Mouse (Mus musculus) heart, embryonic 15.5 days (tissue): ENCODE results near the gene Mid1. TPM values are rescaled to one million over a fixed set of nuclear protein-coding genes. Genes with fewer than 3 reads are reported as not detected.

Source experiments
- ATAC-seq: fragments of 200-750 bp; cut with Nextera tagmentation; replicated peaks from 2 replicates; pipeline ENCODE4 v1.8.0; 2017; ENCODE audit warnings: low read depth, moderate TSS enrichment; ENCODE audit not compliant: insufficient number of reproducible peaks, insufficient read depth, low FRiP score
- H3K27ac ChIP-seq: fragments of 300-500 bp; sonication (generic); 2 replicates; pipeline ENCODE4 v1.5.1; 2015; ENCODE audit warnings: mild to moderate bottlenecking, inconsistent platforms
- H3K27me3 ChIP-seq: fragments of 300-500 bp; sonication (generic); 2 replicates; pipeline ENCODE4 v1.6.1; 2015; ENCODE audit warnings: inconsistent platforms
- H3K36me3 ChIP-seq: fragments of 300-500 bp; sonication (generic); 2 replicates; pipeline ENCODE4 v1.6.1; 2015; ENCODE audit warnings: mild to moderate bottlenecking, inconsistent platforms
- H3K4me1 ChIP-seq: fragments of 300-500 bp; sonication (generic); replicated peaks from 2 replicates; pipeline ENCODE4 v1.6.1; 2015; ENCODE audit warnings: inconsistent platforms
- H3K4me2 ChIP-seq: fragments of 300-500 bp; sonication (generic); 2 replicates; pipeline ENCODE4 v1.6.1; 2015; ENCODE audit warnings: inconsistent platforms, mild to moderate bottlenecking, moderate library complexity
- H3K4me3 ChIP-seq: fragments of 300-500 bp; sonication (generic); 2 replicates; pipeline ENCODE4 v1.5.1; 2015; ENCODE audit warnings: mild to moderate bottlenecking, inconsistent platforms
- H3K9ac ChIP-seq: fragments of 300-500 bp; sonication (generic); 2 replicates; pipeline ENCODE4 v1.6.1; 2015; ENCODE audit warnings: mild to moderate bottlenecking, inconsistent platforms
- H3K9me3 ChIP-seq: fragments of 300-500 bp; sonication (generic); replicated peaks from 2 replicates; pipeline ENCODE4 v1.6.1; 2016; ENCODE audit warnings: inconsistent platforms
- WGBS: fragments of 180-500 bp; shearing (Covaris S2); methylation state at CpG from one replicate; pipeline ENCODE4 v1.1.7; 2015; ENCODE audit warnings: mixed read lengths; 5-methylcytosine and 5-hydroxymethylcytosine counted together
- polyA plus RNA-seq: library from polyadenylated mRNA; unstranded; fragments of >200 nt; fragmentation: Nextera tagmentation; extraction: Ambion mirVana; gene quantifications from 2 replicates; pipeline ENCODE4 v1.2.1, GENCODE M21; 2015

The Mid1 gene
- polyA plus RNA-seq, 1 experiment from 2014 or later: 4.9 TPM

- H3K9me3 ChIP-seq: no peaks in the 10 kb centered on the region
- H3K4me1 ChIP-seq: no peaks in the 10 kb centered on the region
- ATAC-seq: no peak
- 58% methylated on average over 1 of the region's 1 CpGs for WGBS
- H3K4me2 ChIP-seq: no peak overlapping the region
- H3K27me3 ChIP-seq: 0 out of 2 replicates have a peak, but pooled peaks cover 2% of the 10 kb centered on the region
- no peak overlapping the region for H3K9ac ChIP-seq
- no peaks in the 10 kb centered on the region for H3K36me3 ChIP-seq
- no peak overlapping the region for H3K27ac ChIP-seq
- no peak overlapping the region for H3K4me3 ChIP-seq
These were observed 128.7 kb downstream of the Mid1 start for GRCm38 (mm10) chrX:169813673-169814072.

DNA sequence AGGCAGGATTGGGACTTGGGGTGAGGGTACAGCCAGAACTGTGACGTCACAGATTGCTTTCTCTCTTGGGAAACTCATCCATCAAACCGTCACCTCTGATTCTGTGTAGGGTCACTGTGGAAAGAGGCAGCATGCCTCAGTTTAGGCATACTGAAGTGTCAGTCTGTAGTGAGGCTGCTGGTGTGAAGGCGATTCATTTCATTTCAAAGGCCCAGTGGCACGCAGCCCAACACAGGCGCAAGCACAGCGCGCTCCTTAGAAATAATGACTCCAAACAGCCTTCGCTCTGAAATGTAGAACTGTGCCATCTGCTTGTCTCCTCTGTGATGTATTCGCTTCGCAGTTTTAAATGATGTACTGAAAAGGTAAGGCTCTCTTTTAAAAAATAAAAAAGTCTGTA, 141.9 kb downstream of the Mid1 start:
- Histone ChIP-seq H3K9me3 (no peaks in the 10 kb centered on the region), H3K4me2 (no peak overlapping the region), H3K27ac (no peak overlapping the region), H3K4me1 (no peaks in the 10 kb centered on the region), H3K4me3 (no peak overlapping the region), H3K27me3 (no peaks in the 10 kb centered on the region), H3K9ac (no peak overlapping the region), H3K36me3 (no peaks in the 10 kb centered on the region)
- 62% methylated on average over 10 of the region's 10 CpGs for WGBS
- no peak for ATAC-seq

- Histone ChIP-seq H3K4me1 (no peaks in the 10 kb centered on the region), H3K4me3 (no peak overlapping the region), H3K36me3 (no peaks in the 10 kb centered on the region), H3K4me2 (no peak overlapping the region), H3K27me3 (no peaks in the 10 kb centered on the region), H3K9me3 (no peaks in the 10 kb centered on the region), H3K27ac (no peak overlapping the region), H3K9ac (no peak overlapping the region)
- no peak for ATAC-seq
- 40% methylated on average over 7 of the region's 7 CpGs for WGBS
These were observed 142.7 kb downstream of the Mid1 start for GRCm38 (mm10) chrX:169827720-169828119.

- 37% methylated on average over 5 of the region's 5 CpGs for WGBS
- ATAC-seq: no peak
- H3K9me3 ChIP-seq: no peaks in the 10 kb centered on the region
- H3K36me3 ChIP-seq: no peaks in the 10 kb centered on the region
- H3K4me2 ChIP-seq: no peak overlapping the region
- no peaks in the 10 kb centered on the region for H3K27me3 ChIP-seq
- no peak overlapping the region for H3K4me3 ChIP-seq
- H3K9ac ChIP-seq: no peak overlapping the region
- no peaks in the 10 kb centered on the region for H3K4me1 ChIP-seq
- no peak overlapping the region for H3K27ac ChIP-seq
These were observed 143.1 kb downstream of the Mid1 start for GRCm38 (mm10) chrX:169828136-169828535.

- H3K36me3 ChIP-seq: no peaks in the 10 kb centered on the region
- H3K4me3 ChIP-seq: no peak overlapping the region
- no peaks in the 10 kb centered on the region for H3K4me1 ChIP-seq
- H3K9me3 ChIP-seq: no peaks in the 10 kb centered on the region
- 64% methylated on average over 4 of the region's 4 CpGs for WGBS
- no peak overlapping the region for H3K4me2 ChIP-seq
- ATAC-seq: no peak
- no peaks in the 10 kb centered on the region for H3K27me3 ChIP-seq
- H3K27ac ChIP-seq: no peak overlapping the region
- H3K9ac ChIP-seq: no peak overlapping the region
These were observed 145.1 kb downstream of the Mid1 start for GRCm38 (mm10) chrX:169830052-169830451.

GRCm38 (mm10) chrX:169837947-169838649, 153.1 kb downstream of the Mid1 start:
- H3K4me3 ChIP-seq: no peak overlapping the region
- WGBS: 67% methylated on average over 5 of the region's 5 CpGs
- H3K4me1 ChIP-seq: no peaks in the 10 kb centered on the region
- no peaks in the 10 kb centered on the region for H3K27me3 ChIP-seq
- H3K9me3 ChIP-seq: no peaks in the 10 kb centered on the region
- no peak overlapping the region for H3K4me2 ChIP-seq
- H3K9ac ChIP-seq: no peak overlapping the region
- H3K36me3 ChIP-seq: no peaks in the 10 kb centered on the region
- ATAC-seq: no peak
- no peak overlapping the region for H3K27ac ChIP-seq

GRCm38 (mm10) chrX:169838650-169838971, 153.6 kb downstream of the Mid1 start:
- Histone ChIP-seq H3K27ac (no peak overlapping the region), H3K9ac (no peak overlapping the region), H3K36me3 (no peaks in the 10 kb centered on the region), H3K27me3 (no peaks in the 10 kb centered on the region), H3K4me3 (no peak overlapping the region), H3K9me3 (no peaks in the 10 kb centered on the region), H3K4me2 (no peak overlapping the region), H3K4me1 (no peaks in the 10 kb centered on the region)
- whole genome bisulfite sequencing: 93% methylated on average over 2 of the region's 2 CpGs
- no peak for ATAC-seq

DNA sequence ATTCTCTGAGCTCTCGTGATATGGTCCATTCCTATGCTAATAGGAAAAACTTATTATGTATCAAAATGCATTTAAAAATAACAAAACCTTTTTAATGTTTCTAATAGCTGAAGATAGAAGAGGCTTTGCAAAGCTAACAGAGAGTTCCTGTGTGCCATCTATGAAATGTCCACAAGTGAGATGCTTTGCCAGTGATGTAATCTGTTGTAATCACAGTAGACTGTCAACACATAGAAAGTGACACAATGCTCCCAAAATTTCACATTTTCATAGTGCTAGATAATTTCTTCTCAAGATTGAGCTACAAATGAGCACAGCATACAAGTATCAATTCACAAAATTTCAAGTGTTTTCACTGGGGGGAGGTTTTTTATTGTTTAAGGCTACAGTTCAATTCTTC, 158.3 kb downstream of the Mid1 start:
- Histone ChIP-seq H3K9ac (no peak overlapping the region), H3K9me3 (no peaks in the 10 kb centered on the region), H3K36me3 (no peaks in the 10 kb centered on the region), H3K27me3 (no peaks in the 10 kb centered on the region; the same call in 1 of the 2 replicates), H3K4me2 (no peak overlapping the region), H3K4me3 (no peak overlapping the region), H3K4me1 (0 out of 2 replicates have a peak, but pooled peaks cover 3% of the 10 kb centered on the region), H3K27ac (no peak overlapping the region)
- 33% methylated on average over 1 of the region's 1 CpGs for WGBS
- no peak for ATAC-seq

DNA sequence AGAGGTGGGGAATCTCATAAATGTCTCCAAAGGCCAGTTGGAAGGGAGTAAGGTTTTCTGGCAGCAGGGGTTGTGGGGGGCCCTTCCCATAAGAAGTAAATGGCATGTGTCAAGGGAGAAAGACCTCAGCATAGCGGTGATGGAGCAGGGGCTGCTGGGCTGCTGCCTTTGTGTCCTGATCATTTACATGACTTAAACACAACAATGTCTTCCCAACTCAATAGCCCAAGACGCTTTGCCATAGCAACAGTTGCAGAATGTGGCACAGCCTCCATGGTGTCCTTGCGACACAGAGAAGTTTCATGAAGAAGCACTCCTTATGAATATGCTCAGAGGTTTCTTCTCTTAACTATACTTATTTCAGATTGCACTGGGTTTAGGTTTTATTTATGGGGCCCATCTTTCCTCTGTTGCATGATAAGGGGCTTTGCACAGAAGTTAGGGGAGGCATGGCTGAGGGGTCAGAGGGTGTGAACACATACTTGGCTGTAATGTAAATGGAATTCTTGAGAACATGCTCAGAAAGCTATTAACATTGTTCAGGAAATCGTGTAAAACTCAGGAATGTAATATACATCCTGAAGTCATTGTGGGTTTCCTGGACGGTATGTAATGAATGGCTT, 159.3 kb downstream of the Mid1 start:
- ATAC-seq: no peak
- no peak overlapping the region for H3K9ac ChIP-seq
- WGBS: 46% methylated on average over 5 of the region's 5 CpGs

GRCm38 (mm10) chrX:169846187-169846586, 161.2 kb downstream of the Mid1 start:
- ATAC-seq: no peak
- 64% methylated on average over 3 of the region's 3 CpGs for WGBS

More for the DNA sequence above, 159.3 kb downstream of the Mid1 start:
- no peak overlapping the region for H3K4me3 ChIP-seq
- H3K9me3 ChIP-seq: no peaks in the 10 kb centered on the region
- H3K36me3 ChIP-seq: no peaks in the 10 kb centered on the region
- H3K4me1 ChIP-seq: 0 out of 2 replicates have a peak, but pooled peaks cover 3% of the 10 kb centered on the region
- no peak overlapping the region for H3K27ac ChIP-seq
- no peaks in the 10 kb centered on the region; the same call in 1 of the 2 replicates for H3K27me3 ChIP-seq
- no peak overlapping the region for H3K4me2 ChIP-seq

GRCm38 (mm10) chrX:169861194-169861720, 176.3 kb downstream of the Mid1 start:
- 0 out of 2 replicates have a peak, but pooled peaks cover 5% of the 10 kb centered on the region for H3K27me3 ChIP-seq
- no peaks in the 10 kb centered on the region for H3K36me3 ChIP-seq
- no peak for ATAC-seq
- 40% methylated on average over 2 of the region's 2 CpGs for WGBS
- H3K4me2 ChIP-seq: no peak overlapping the region
- no peaks in the 10 kb centered on the region for H3K4me1 ChIP-seq
- H3K4me3 ChIP-seq: no peak overlapping the region
- H3K27ac ChIP-seq: no peak overlapping the region
- H3K9me3 ChIP-seq: no peaks in the 10 kb centered on the region
- no peak overlapping the region for H3K9ac ChIP-seq

More at GRCm38 (mm10) chrX:169846187-169846586, 161.2 kb downstream of the Mid1 start:
- Histone ChIP-seq H3K9ac (no peak overlapping the region), H3K36me3 (no peaks in the 10 kb centered on the region), H3K4me1 (0 out of 2 replicates have a peak, but pooled peaks cover 3% of the 10 kb centered on the region), H3K4me3 (no peak overlapping the region), H3K4me2 (no peak overlapping the region), H3K27ac (no peak overlapping the region), H3K27me3 (no peaks in the 10 kb centered on the region; the same call in 1 of the 2 replicates), H3K9me3 (no peaks in the 10 kb centered on the region)
